Mouse (Mus musculus) embryonic fibroblast, embryonic 13.5 days (primary cell): ENCODE data around the gene Ptgs1.

Experiments
- CTCF ChIP-seq: IDR thresholded peaks from 2 replicates; pipeline ENCODE4 v1.5.1; 2011; ENCODE audit warnings: mild to moderate bottlenecking, control low read depth, low read length, moderate library complexity, borderline replicate concordance; ENCODE audit not compliant: insufficient read depth
- POLR2A ChIP-seq: IDR thresholded peaks from 2 replicates; pipeline ENCODE4 v1.6.1; 2011; ENCODE audit warnings: low read depth, mild to moderate bottlenecking, control low read depth, low read length, moderate library complexity

DNA sequence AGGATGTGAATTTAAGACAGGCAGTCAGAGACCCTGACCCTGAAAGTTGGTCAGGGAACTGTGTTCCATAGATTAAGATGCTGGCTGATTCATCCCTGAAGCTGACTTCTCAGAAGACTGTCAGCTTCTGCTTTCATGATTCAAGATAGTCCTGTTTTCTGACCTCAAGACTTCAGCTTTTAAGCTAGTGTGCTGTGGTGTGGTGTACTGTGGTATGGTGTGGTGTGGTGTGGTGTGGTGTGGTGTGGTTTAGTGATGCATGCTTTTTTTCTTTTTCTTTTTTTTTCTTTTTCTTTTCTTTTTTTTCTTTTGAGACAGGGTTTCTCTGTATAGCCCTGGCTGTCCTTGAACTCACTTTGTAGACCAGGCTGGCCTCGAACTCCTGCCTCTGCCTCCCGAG is 24.2 kb downstream of the Ptgs1 start:
- TF ChIP-seq POLR2A (no peak), CTCF (no peak)
